Mouse (Mus musculus) limb, embryonic 11.5 days (tissue): ENCODE results near the gene Ugp2. TPM values are rescaled to one million over a fixed set of nuclear protein-coding genes. Genes with fewer than 3 reads are reported as not detected.

Experiments used
- ATAC-seq: fragments of 200-750 bp; cut with Nextera tagmentation; 2 replicates; pipeline ENCODE4 v1.8.0; 2017; ENCODE audit warnings: low read depth; ENCODE audit not compliant: insufficient number of reproducible peaks, low FRiP score, low TSS enrichment
- DNase-seq: peaks from one replicate; pipeline ENCODE4 v3.0.0-alpha.2; 2015; ENCODE audit warnings: low spot score
- H3K27ac ChIP-seq: fragments of 300-500 bp; sonication (generic); replicated peaks from 2 replicates; pipeline ENCODE4 v1.5.1; 2014; ENCODE audit warnings: low read depth, mild to moderate bottlenecking, low read length
- H3K27me3 ChIP-seq: fragments of 300-500 bp; sonication (generic); 2 replicates; pipeline ENCODE4 v1.6.1; 2014; ENCODE audit warnings: mild to moderate bottlenecking, low read length, mixed read lengths; ENCODE audit not compliant: control insufficient read depth, insufficient read depth
- H3K36me3 ChIP-seq: fragments of 300-500 bp; sonication (generic); 2 replicates; pipeline ENCODE4 v1.6.1; 2014; ENCODE audit warnings: mild to moderate bottlenecking, low read length, moderate library complexity, mixed read lengths; ENCODE audit not compliant: control insufficient read depth, insufficient read depth
- H3K4me1 ChIP-seq: fragments of 300-500 bp; sonication (generic); 2 replicates; pipeline ENCODE4 v1.6.1; 2014; ENCODE audit warnings: low read length, mixed read lengths; ENCODE audit not compliant: control insufficient read depth, insufficient read depth
- H3K4me2 ChIP-seq: fragments of 300-500 bp; sonication (generic); 2 replicates; pipeline ENCODE4 v1.6.1; 2014; ENCODE audit warnings: low read depth, mild to moderate bottlenecking, moderate library complexity; ENCODE audit not compliant: severe bottlenecking
- H3K4me3 ChIP-seq: fragments of 300-500 bp; sonication (generic); 2 replicates; pipeline ENCODE4 v1.5.1; 2014; ENCODE audit warnings: low read depth, low read length
- H3K9ac ChIP-seq: fragments of 300-500 bp; sonication (generic); 2 replicates; pipeline ENCODE4 v1.6.1; 2014; ENCODE audit warnings: mild to moderate bottlenecking, low read length
- H3K9me3 ChIP-seq: fragments of 300-500 bp; sonication (generic); 2 replicates; pipeline ENCODE4 v1.6.1; 2016; ENCODE audit warnings: low read length; ENCODE audit not compliant: control insufficient read depth
- WGBS: fragments of 180-500 bp; shearing (Covaris S2); extraction: QIAGEN DNeasy Blood & Tissue Kit; methylation state at CpG from one replicate; pipeline ENCODE4 v1.1.7; 2014; 5-methylcytosine and 5-hydroxymethylcytosine counted together
- polyA plus RNA-seq: library from polyadenylated mRNA; unstranded; fragments of >200 nt; fragmentation: Nextera tagmentation; extraction: Ambion mirVana; gene quantifications from 2 replicates; pipeline ENCODE4 v1.2.1, GENCODE M21; 2014

Ugp2 gene
- polyA plus RNA-seq, 1 experiment from 2014 or later, result 69.3 TPM

DNA sequence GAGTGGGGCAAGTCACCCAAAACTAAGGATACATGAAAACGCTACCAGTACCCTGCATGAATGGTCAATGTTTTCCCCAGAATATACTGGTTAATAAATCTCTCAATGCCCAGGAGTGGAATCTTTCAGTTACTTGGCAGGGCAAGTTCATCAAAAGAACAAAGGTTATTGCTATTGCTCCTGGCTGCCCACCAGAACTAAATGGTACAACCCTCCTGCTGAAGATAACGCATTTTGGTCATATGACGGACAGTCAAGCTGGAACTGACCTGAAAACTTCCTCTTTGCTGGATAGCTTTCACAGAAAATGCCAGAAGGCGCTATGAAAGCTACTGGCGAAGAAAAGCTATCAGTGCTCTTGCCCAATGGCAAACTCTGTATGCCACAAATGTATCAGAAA lies 45.2 kb downstream of the Ugp2 start:
- Histone ChIP-seq H3K4me1 (no peaks in the 10 kb centered on the region), H3K4me3 (no peak overlapping the region), H3K36me3 (peaks cover 6% of the 10 kb centered on the region; the same call in 1 of the 2 replicates), H3K27ac (no peak overlapping the region), H3K9ac (no peak overlapping the region), H3K4me2 (no peak overlapping the region), H3K9me3 (no peaks in the 10 kb centered on the region), H3K27me3 (no peaks in the 10 kb centered on the region)
- DNase-seq (no peak), ATAC-seq (no peak)
- WGBS, result 96% methylated on average over 5 of the region's 5 CpGs

GRCm38 (mm10) chr11:21322349-21322748 lies 48.7 kb downstream of the Ugp2 start:
- no peaks in the 10 kb centered on the region for H3K27me3 ChIP-seq
- ATAC-seq, result no peak
- peaks cover under 1% of the 10 kb centered on the region; the same call in 1 of the 2 replicates for H3K36me3 ChIP-seq

DNA sequence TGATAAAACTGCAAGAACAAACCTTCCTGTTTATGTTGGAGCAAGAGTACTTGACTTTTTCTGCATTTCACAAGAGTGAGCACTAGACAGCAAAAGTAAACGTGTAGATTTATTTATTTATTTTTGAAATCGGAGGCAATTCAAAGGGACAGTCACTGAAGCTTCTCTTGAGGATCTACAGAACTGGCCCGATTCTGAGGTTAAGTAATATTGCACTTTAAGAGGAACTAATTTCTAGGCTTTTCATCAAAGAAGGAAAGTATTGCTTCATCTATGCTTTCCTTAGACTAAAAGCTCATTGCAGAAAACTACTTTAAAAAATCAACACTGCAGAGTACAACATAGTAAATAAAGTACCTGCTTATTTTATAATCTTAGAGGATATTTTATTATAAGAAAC lies 49.4 kb downstream of the Ugp2 start:
- no peaks in the 10 kb centered on the region; the same call in 1 of the 2 replicates for H3K36me3 ChIP-seq
- H3K4me1 ChIP-seq, result no peaks in the 10 kb centered on the region
- no peak overlapping the region for H3K4me3 ChIP-seq
- DNase-seq (no peak), ATAC-seq (no peak)
- H3K27ac ChIP-seq, result no peak overlapping the region
- no peak overlapping the region for H3K4me2 ChIP-seq
- 90% methylated on average over 3 of the region's 3 CpGs for WGBS
- no peaks in the 10 kb centered on the region for H3K9me3 ChIP-seq
- H3K9ac ChIP-seq, result no peak overlapping the region
- no peaks in the 10 kb centered on the region for H3K27me3 ChIP-seq

More at GRCm38 (mm10) chr11:21322349-21322748, 48.7 kb downstream of the Ugp2 start:
- no peak for DNase-seq
- no peaks in the 10 kb centered on the region for H3K4me1 ChIP-seq
- H3K4me2 ChIP-seq, result no peak overlapping the region
- H3K4me3 ChIP-seq, result no peak overlapping the region
- H3K27ac ChIP-seq, result no peak overlapping the region
- H3K9me3 ChIP-seq, result no peaks in the 10 kb centered on the region
- no peak overlapping the region for H3K9ac ChIP-seq
- 84% methylated on average over 3 of the region's 3 CpGs for WGBS

- ATAC-seq (no peak), DNase-seq (no peak)
- Histone ChIP-seq H3K27ac (no peak overlapping the region), H3K9ac (no peak overlapping the region), H3K4me2 (no peak overlapping the region), H3K4me3 (no peak overlapping the region), H3K36me3 (peaks cover 2% of the 10 kb centered on the region), H3K27me3 (no peaks in the 10 kb centered on the region), H3K4me1 (no peaks in the 10 kb centered on the region), H3K9me3 (no peaks in the 10 kb centered on the region)
- 91% methylated on average over 9 of the region's 9 CpGs for WGBS
These were observed 56.9 kb downstream of the Ugp2 start for GRCm38 (mm10) chr11:21313922-21314657.

- WGBS, result 79% methylated on average over 6 of the region's 6 CpGs
- Histone ChIP-seq H3K27ac (no peak overlapping the region), H3K4me3 (no peak overlapping the region), H3K27me3 (no peaks in the 10 kb centered on the region), H3K36me3 (peaks cover 2% of the 10 kb centered on the region; the same call in 1 of the 2 replicates), H3K9ac (no peak overlapping the region), H3K4me2 (no peak overlapping the region), H3K9me3 (no peaks in the 10 kb centered on the region), H3K4me1 (no peaks in the 10 kb centered on the region)
- no peak for DNase-seq
- ATAC-seq, result no peak
These were observed 61.5 kb downstream of the Ugp2 start for GRCm38 (mm10) chr11:21309516-21309915.

DNA sequence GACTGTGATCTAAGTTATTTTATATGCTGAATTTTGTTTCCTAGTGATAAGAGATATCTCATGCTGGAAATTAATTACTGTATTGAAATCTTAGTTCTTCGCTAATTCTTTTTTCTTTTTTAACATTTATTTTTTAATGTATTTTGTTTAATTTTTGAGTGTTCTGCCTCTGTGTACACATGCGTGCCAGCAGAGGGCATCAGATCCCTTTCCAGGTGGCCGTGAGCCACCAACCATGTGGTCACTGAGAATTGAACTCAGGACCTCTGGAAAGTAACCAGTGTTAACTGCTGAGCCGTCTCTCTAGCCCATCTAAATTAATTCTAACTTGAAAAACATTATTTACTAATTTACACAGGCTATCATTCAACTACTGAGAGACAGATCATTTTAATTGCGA lies 62.9 kb downstream of the Ugp2 start:
- Histone ChIP-seq H3K9ac (no peak overlapping the region), H3K4me3 (no peak overlapping the region), H3K36me3 (peaks cover 2% of the 10 kb centered on the region; the same call in 1 of the 2 replicates), H3K27ac (no peak overlapping the region), H3K4me2 (no peak overlapping the region), H3K27me3 (no peaks in the 10 kb centered on the region), H3K4me1 (no peaks in the 10 kb centered on the region), H3K9me3 (no peaks in the 10 kb centered on the region)
- 81% methylated on average over 5 of the region's 5 CpGs for WGBS
- DNase-seq (no peak), ATAC-seq (no peak)

GRCm38 (mm10) chr11:21307078-21307668 lies 63.8 kb downstream of the Ugp2 start:
- no peaks in the 10 kb centered on the region for H3K9me3 ChIP-seq
- no peaks in the 10 kb centered on the region for H3K27me3 ChIP-seq
- H3K27ac ChIP-seq, result no peak overlapping the region
- peaks cover 2% of the 10 kb centered on the region for H3K36me3 ChIP-seq
- H3K4me1 ChIP-seq, result no peaks in the 10 kb centered on the region
- ATAC-seq, result no peak
- no peak for DNase-seq
- H3K4me2 ChIP-seq, result no peak overlapping the region
- H3K4me3 ChIP-seq, result no peak overlapping the region
- H3K9ac ChIP-seq, result no peak overlapping the region
- WGBS, result 91% methylated on average over 5 of the region's 5 CpGs

DNA sequence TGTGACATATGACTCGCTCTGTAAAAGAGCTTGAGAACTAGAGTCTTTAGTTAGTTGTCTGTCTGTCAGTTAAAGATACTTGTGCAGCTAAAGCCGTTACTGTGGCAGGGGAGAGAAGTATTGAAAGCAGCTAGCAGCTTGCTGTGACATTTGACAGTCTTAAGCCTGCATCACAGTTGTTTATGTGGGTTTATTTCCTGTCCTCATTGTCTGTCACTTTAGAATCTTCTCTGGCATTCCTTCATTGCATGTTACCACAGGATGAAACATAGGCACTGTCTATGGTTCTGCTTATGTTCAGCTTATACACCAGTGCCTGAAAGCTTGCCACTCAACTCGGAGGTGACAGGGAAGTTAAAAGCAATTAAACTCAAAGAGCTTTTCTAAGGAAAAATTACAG lies 67.4 kb downstream of the Ugp2 start:
- H3K4me3 ChIP-seq, result no peak overlapping the region
- no peak for ATAC-seq
- no peak for DNase-seq
- H3K4me1 ChIP-seq, result no peaks in the 10 kb centered on the region
- 71% methylated on average over 3 of the region's 3 CpGs for WGBS
- H3K36me3 ChIP-seq, result no peaks in the 10 kb centered on the region; the same call in 1 of the 2 replicates
- H3K9ac ChIP-seq, result no peak overlapping the region
- no peak overlapping the region for H3K4me2 ChIP-seq
- H3K27me3 ChIP-seq, result no peaks in the 10 kb centered on the region
- no peaks in the 10 kb centered on the region for H3K9me3 ChIP-seq
- H3K27ac ChIP-seq, result no peak overlapping the region
